Mouse (Mus musculus) heart, adult 2 months (tissue): Measurements from ENCODE around the gene Erc2.

ENCODE experiments used
- CTCF ChIP-seq: fragments of 200-600 bp; IDR thresholded peaks from 2 replicates; pipeline ENCODE4 v1.8.1; 2022; ENCODE audit warnings: antibody characterized with exemption, mild to moderate bottlenecking, moderate library complexity
- POLR2A ChIP-seq: fragments of 200-500 bp; IDR thresholded peaks from 2 replicates; pipeline ENCODE4 v1.6.1; 2011; ENCODE audit warnings: mild to moderate bottlenecking, low read depth, low read length, control low read depth; ENCODE audit not compliant: insufficient read depth

- TF ChIP-seq POLR2A (no peak), CTCF (no peak)
These were observed 701.5 kb downstream of the Erc2 start for GRCm38 (mm10) chr14:28323727-28324126.
